Mouse (Mus musculus) myocyte (in vitro differentiated cells): ENCODE measurements around the gene Rlim. TPM values are rescaled to one million over a fixed set of nuclear protein-coding genes. Genes with fewer than 3 reads are reported as not detected.

Experiments
- H3K27me3 ChIP-seq: one replicate; pipeline ENCODE4 v1.6.1; 2011; ENCODE audit not compliant: control insufficient read depth, insufficient read depth, insufficient read length
- H3K36me3 ChIP-seq: one replicate; pipeline ENCODE4 v1.6.1; 2011; ENCODE audit not compliant: control insufficient read depth, insufficient read depth
- H3K4me2 ChIP-seq: one replicate; pipeline ENCODE4 v1.6.1; 2011; ENCODE audit warnings: low read depth, control low read depth
- H3K4me3 ChIP-seq: one replicate; pipeline ENCODE4 v1.5.1; 2011; ENCODE audit warnings: mild to moderate bottlenecking, control low read depth, moderate library complexity
- H3K79me2 ChIP-seq: one replicate; pipeline ENCODE4 v1.6.1; 2011; ENCODE audit not compliant: control insufficient read depth, insufficient read depth
- H3ac ChIP-seq: one replicate; pipeline ENCODE4 v1.6.1; 2011; ENCODE audit not compliant: control insufficient read depth, insufficient read length
- CEBPB ChIP-seq: IDR thresholded peaks from 2 replicates; pipeline ENCODE4 v1.6.1; 2011; ENCODE audit warnings: mild to moderate bottlenecking, moderate library complexity; ENCODE audit not compliant: poor library complexity, insufficient read depth, severe bottlenecking
- E2F4 ChIP-seq: IDR thresholded peaks from one replicate; pipeline ENCODE4 v1.6.1; 2011; ENCODE audit warnings: mild to moderate bottlenecking, control low read depth, moderate library complexity; ENCODE audit not compliant: insufficient read depth
- MAX ChIP-seq: IDR thresholded peaks from one replicate; pipeline ENCODE4 v1.6.1; 2011; ENCODE audit warnings: low read depth, mild to moderate bottlenecking, control low read depth
- MYOD1 ChIP-seq, 3 experiments: IDR thresholded peaks; one replicate each; pipeline ENCODE4 v1.6.1; 2011; ENCODE audit warnings: control low read depth in 2 of 3, low read depth in 2 of 3, mild to moderate bottlenecking in 2 of 3, moderate library complexity in 1 of 3; ENCODE audit not compliant: insufficient read length in 2 of 3, control insufficient read depth in 1 of 3
- MYOG ChIP-seq, 3 experiments: IDR thresholded peaks; one replicate each; pipeline ENCODE4 v1.6.1; 2011; ENCODE audit warnings: control low read depth in 2 of 3, low read depth in 2 of 3, mild to moderate bottlenecking in 2 of 3; ENCODE audit not compliant: insufficient read length in 2 of 3, control insufficient read depth in 1 of 3, insufficient read depth in 1 of 3
- POLR2A ChIP-seq: IDR thresholded peaks from one replicate; pipeline ENCODE4 v1.6.1; 2011; ENCODE audit warnings: low read depth, mild to moderate bottlenecking, control low read depth, moderate library complexity; ENCODE audit not compliant: insufficient read length
- POLR2AphosphoS2 ChIP-seq: IDR thresholded peaks from one replicate; pipeline ENCODE4 v1.6.1; 2011; ENCODE audit warnings: low read depth, control low read depth; ENCODE audit not compliant: insufficient read length
- REST ChIP-seq: IDR thresholded peaks from one replicate; pipeline ENCODE4 v1.6.1; 2011; ENCODE audit warnings: mild to moderate bottlenecking, control low read depth, moderate library complexity; ENCODE audit not compliant: insufficient read depth, insufficient read length
- SRF ChIP-seq: IDR thresholded peaks from one replicate; pipeline ENCODE4 v1.6.1; 2011; ENCODE audit warnings: low read depth; ENCODE audit not compliant: control insufficient read depth, insufficient read length
- TCF12 ChIP-seq: IDR thresholded peaks from one replicate; pipeline ENCODE4 v1.6.1; 2011; ENCODE audit warnings: mild to moderate bottlenecking, control low read depth; ENCODE audit not compliant: poor library complexity, insufficient read depth, severe bottlenecking
- TCF3 ChIP-seq: IDR thresholded peaks from one replicate; pipeline ENCODE4 v1.6.1; 2011; ENCODE audit warnings: low read depth, control low read depth; ENCODE audit not compliant: insufficient read length
- USF1 ChIP-seq: IDR thresholded peaks from one replicate; pipeline ENCODE4 v1.6.1; 2011; ENCODE audit warnings: low read depth, mild to moderate bottlenecking, control low read depth, moderate library complexity
- polyA plus RNA-seq: library from polyadenylated mRNA; unstranded; fragments of >200 nt; fragmentation: generic; extraction: Trizol; gene quantifications from one replicate; pipeline ENCODE4 v1.2.1, GENCODE M21; 2012; ENCODE audit warnings: missing spikeins

The Rlim gene
- polyA plus RNA-seq, 1 experiment: 6.0 TPM

DNA sequence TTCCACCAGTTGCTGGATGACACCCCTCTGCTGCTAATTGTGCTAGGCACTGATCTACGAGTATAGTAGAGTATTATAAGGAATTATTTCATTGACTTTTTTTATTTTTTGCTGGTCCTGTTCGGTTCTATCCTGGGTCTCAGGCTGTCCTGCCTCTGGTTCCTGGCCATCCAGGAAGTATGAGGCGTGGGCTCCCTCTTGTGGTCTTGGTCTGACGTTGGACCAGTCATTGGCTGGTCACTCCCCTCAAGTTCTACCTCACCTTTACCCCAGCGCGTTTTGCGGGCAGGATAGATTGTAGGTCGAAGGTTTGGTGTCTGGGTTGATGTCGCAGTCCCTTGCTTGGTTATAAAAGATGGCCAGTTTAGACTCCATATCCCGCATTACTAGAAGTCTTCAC is 10.6 kb upstream of the Rlim start:
- no peak overlapping the region for H3ac ChIP-seq
- TF ChIP-seq MAX (no peak), SRF (no peak), USF1 (no peak), TCF3 (no peak), E2F4 (no peak), MYOD1 (IDR thresholded peaks at IDR 0.05; ENCODE audit: control insufficient read depth in 1 of 3, insufficient read length in 2 of 3, low read depth in 2 of 3) (no peak), POLR2AphosphoS2 (no peak), MYOG (IDR thresholded peaks at IDR 0.05; ENCODE audit: control insufficient read depth in 1 of 3, insufficient read depth in 1 of 3, insufficient read length in 2 of 3, low read depth in 2 of 3) (no peak)
- peak overlapping the region; percentile 6 for H3K4me2 ChIP-seq
- no peak overlapping the region for H3K4me3 ChIP-seq
- H3K79me2 ChIP-seq: no peaks in the 10 kb centered on the region
- H3K36me3 ChIP-seq: no peaks in the 10 kb centered on the region
- no peaks in the 10 kb centered on the region for H3K27me3 ChIP-seq

DNA sequence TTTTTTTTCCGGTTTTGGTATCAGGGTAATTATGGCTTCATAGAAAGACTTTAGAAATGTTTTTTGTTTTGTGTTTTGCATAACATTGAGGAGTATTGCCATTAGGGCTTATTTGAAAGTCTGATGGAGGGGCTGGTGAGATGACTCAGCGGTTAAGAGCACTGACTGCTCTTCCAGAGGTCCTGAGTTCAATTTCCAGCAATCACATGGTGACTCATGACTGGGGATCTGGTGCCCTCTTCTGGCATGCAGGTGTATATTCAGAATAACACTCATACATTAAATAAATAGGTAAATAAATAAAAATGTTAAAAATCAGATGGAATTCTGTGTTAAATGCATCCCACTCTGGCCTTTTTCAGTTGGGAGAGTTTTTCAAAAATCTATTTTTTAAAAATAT is 9.3 kb upstream of the Rlim start:
- TF ChIP-seq MYOG (IDR thresholded peaks at IDR 0.05; ENCODE audit: control insufficient read depth in 1 of 3, insufficient read depth in 1 of 3, insufficient read length in 2 of 3, low read depth in 2 of 3) (no peak), CEBPB (no peak), SRF (no peak), REST (no peak), MYOD1 (IDR thresholded peaks at IDR 0.05; ENCODE audit: control insufficient read depth in 1 of 3, insufficient read length in 2 of 3, low read depth in 2 of 3) (no peak), MAX (no peak), TCF3 (no peak), POLR2AphosphoS2 (no peak), POLR2A (no peak), TCF12 (no peak), USF1 (no peak), E2F4 (no peak)
- H3K79me2 ChIP-seq: no peaks in the 10 kb centered on the region
- no peak overlapping the region for H3ac ChIP-seq
- H3K27me3 ChIP-seq: no peaks in the 10 kb centered on the region
- H3K36me3 ChIP-seq: no peaks in the 10 kb centered on the region
- H3K4me3 ChIP-seq: no peak overlapping the region
- H3K4me2 ChIP-seq: no peak overlapping the region

DNA sequence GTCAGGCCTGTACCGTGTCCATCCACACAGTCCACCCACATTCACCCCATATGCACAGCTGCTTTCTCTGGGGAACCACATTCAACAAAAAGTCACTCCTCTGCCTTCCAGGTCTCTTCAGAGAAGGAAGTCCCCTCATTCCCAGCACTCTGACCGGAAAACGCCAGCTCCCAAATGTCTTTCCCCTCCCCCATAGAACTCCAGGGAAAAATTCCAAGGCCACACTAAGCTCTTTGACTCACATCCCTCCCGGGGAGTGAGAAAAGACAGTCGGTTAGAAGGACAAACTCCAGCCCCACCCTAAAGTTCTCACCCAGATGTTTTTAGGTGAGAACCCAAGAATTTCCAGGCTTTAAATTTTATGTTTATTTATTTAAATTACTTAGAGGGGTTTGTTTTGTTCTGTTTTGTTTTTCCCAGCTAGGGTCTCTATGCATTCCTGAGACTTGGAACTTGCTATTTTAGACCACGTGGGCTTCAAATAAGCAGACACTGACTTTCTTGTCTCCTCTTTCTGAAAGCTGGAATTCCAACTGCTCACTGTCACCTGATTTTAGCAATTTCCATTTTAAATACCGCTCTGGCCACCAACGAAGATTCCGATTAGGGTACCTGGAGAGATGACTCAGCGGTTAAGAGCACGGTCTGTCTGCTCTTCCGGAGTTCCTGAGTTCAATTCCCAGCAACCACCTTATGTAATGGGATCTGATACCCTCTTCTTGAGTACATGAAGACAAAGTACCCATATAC is 6.3 kb upstream of the Rlim start:
- H3ac ChIP-seq: no peak overlapping the region
- H3K36me3 ChIP-seq: no peaks in the 10 kb centered on the region

DNA sequence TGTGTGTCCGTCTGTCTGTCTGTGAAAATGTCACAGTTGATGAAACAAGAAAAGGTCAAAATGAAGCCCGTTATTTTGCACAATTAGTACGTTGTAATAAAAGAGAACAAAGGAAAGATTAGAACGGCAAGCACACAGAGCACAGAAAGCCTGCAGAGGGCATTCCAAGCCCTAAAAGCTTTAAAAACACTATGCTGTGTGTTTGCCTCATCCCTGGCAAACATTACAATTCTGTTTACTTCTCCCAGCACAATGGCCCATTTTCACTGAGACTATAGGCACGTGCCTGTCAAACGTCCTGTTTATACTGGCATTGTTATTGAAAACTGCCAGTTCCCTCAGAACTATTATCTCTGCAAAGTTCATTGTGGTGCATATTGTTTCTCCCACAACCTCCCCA is 5.1 kb upstream of the Rlim start:
- no peaks in the 10 kb centered on the region for H3K27me3 ChIP-seq
- TF ChIP-seq POLR2A (no peak), MYOD1 (IDR thresholded peaks at IDR 0.05; ENCODE audit: control insufficient read depth in 1 of 3, insufficient read length in 2 of 3, low read depth in 2 of 3) (no peak), REST (no peak)
- no peak overlapping the region for H3K4me2 ChIP-seq
- no peaks in the 10 kb centered on the region for H3K36me3 ChIP-seq
- H3K4me3 ChIP-seq: no peak overlapping the region
- H3ac ChIP-seq: no peak overlapping the region
- H3K79me2 ChIP-seq: no peaks in the 10 kb centered on the region

More for the DNA sequence above, 6.3 kb upstream of the Rlim start:
- TF ChIP-seq SRF: no peak
- TF ChIP-seq POLR2AphosphoS2: no peak
- no peak for TF ChIP-seq TCF3
- no peak for TF ChIP-seq CEBPB
- TF ChIP-seq POLR2A: no peak
- TF ChIP-seq MAX: no peak
- TF ChIP-seq MYOD1 (IDR thresholded peaks at IDR 0.05; ENCODE audit: control insufficient read depth in 1 of 3, insufficient read length in 2 of 3, low read depth in 2 of 3): no peak
- no peak for TF ChIP-seq MYOG (IDR thresholded peaks at IDR 0.05; ENCODE audit: control insufficient read depth in 1 of 3, insufficient read depth in 1 of 3, insufficient read length in 2 of 3, low read depth in 2 of 3)
- TF ChIP-seq TCF12: no peak
- no peak for TF ChIP-seq E2F4
- TF ChIP-seq REST: no peak
- H3K4me3 ChIP-seq: no peak overlapping the region
- H3K79me2 ChIP-seq: no peaks in the 10 kb centered on the region
- peak overlapping the region; percentile 24 for H3K4me2 ChIP-seq
- H3K27me3 ChIP-seq: no peaks in the 10 kb centered on the region

DNA sequence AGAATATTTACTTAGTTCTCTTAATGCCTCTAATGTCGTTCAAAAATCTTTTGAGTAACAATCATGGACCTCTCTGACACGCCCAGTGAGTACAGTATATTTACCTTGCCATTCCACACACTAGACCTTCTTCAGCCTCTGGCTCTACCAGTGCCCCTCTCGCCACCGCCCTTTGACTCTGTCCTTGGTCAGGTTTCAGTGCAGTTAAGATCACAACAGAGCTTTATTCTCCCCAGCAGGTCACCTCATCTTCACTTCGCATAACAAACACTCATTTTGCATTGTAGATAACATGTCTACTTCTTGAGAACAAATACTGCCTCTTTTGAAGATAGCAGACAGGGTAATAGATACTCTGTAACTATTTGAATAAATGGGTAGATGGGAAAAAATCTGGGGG is 3.9 kb upstream of the Rlim start:
- H3K4me3 ChIP-seq: no peak overlapping the region
- no peak overlapping the region for H3K4me2 ChIP-seq
- no peaks in the 10 kb centered on the region for H3K36me3 ChIP-seq
- H3K79me2 ChIP-seq: peaks cover 7% of the 10 kb centered on the region
- no peaks in the 10 kb centered on the region for H3K27me3 ChIP-seq
- H3ac ChIP-seq: no peak overlapping the region
- TF ChIP-seq POLR2A: no peak
- no peak for TF ChIP-seq POLR2AphosphoS2
- TF ChIP-seq CEBPB: no peak
- TF ChIP-seq REST: no peak
- no peak for TF ChIP-seq TCF3
- TF ChIP-seq E2F4: no peak
- TF ChIP-seq MYOD1 (IDR thresholded peaks at IDR 0.05; ENCODE audit: control insufficient read depth in 1 of 3, insufficient read length in 2 of 3, low read depth in 2 of 3): no peak
- TF ChIP-seq SRF: no peak
- TF ChIP-seq MAX: no peak
- no peak for TF ChIP-seq TCF12
- no peak for TF ChIP-seq MYOG (IDR thresholded peaks at IDR 0.05; ENCODE audit: control insufficient read depth in 1 of 3, insufficient read depth in 1 of 3, insufficient read length in 2 of 3, low read depth in 2 of 3)
- no peak for TF ChIP-seq USF1
